Mouse (Mus musculus): ENCODE results near the gene Ccdc162.

Ccdc162 gene

GRCm38 (mm10) chr10:41489708-41490517 lies 226.5 kb downstream of the Ccdc162 start, which contains the start of the genes Smpd2 and Ppil6:
Gene Smpd2 (minus strand): TSS chr10:41490369.
Gene Ppil6 (plus strand): TSS chr10:41490439.
- no peak for DNase-seq (ENCODE audit: extremely low read depth, low read depth, low spot score)

- DNase-seq (ENCODE audit: extremely low read depth, low read depth, low spot score): no peak
Observed at GRCm38 (mm10) chr10:41489294-41489693, 227.1 kb downstream of the Ccdc162 start.

GRCm38 (mm10) chr10:41488877-41489276 lies 227.6 kb downstream of the Ccdc162 start:
- DNase-seq (ENCODE audit: extremely low read depth, low read depth, low spot score): no peak
